Mouse (Mus musculus): ENCODE data around the gene Phka1. TPM values are rescaled to one million over a fixed set of nuclear protein-coding genes. Genes with fewer than 3 reads are reported as not detected.

Gene Phka1
- polyA plus RNA-seq, 1 experiment: 1.7 TPM

- Histone ChIP-seq H3K27me3 (ENCODE audit: control insufficient read depth, insufficient read depth, low read length) (no peaks in the 10 kb centered on the region), H3K27ac (ENCODE audit: control insufficient read depth, insufficient read depth, low read length) (no peak overlapping the region), H3K4me1 (replicated peaks; ENCODE audit: control insufficient read depth, insufficient read depth, low read length) (no peaks in the 10 kb centered on the region), H3K4me3 (ENCODE audit: control insufficient read depth, insufficient read depth, low read length) (no peak overlapping the region), H3K36me3 (ENCODE audit: control insufficient read depth, insufficient read depth, low read length) (no peaks in the 10 kb centered on the region)
- TF ChIP-seq POLR2A (IDR thresholded peaks at IDR 0.05; ENCODE audit: control insufficient read depth, extremely low read depth, insufficient read depth, low read length, poor library complexity) (no peak), CTCF (IDR thresholded peaks at IDR 0.05; ENCODE audit: borderline replicate concordance, control insufficient read depth, extremely low read depth, insufficient read depth, low read length, poor library complexity) (no peak)
- no peak for DNase-seq
- WGBS: 100% methylated on average over 3 of the region's 3 CpGs
These were observed 165.6 kb downstream of the Phka1 start for GRCm38 (mm10) chrX:102478481-102478880.

GRCm38 (mm10) chrX:102476784-102477183 lies 167.3 kb downstream of the Phka1 start:
- H3K4me1 ChIP-seq (replicated peaks; ENCODE audit: control insufficient read depth, insufficient read depth, low read length): no peaks in the 10 kb centered on the region
- H3K4me3 ChIP-seq (ENCODE audit: control insufficient read depth, insufficient read depth, low read length): no peak overlapping the region
- WGBS: 44% methylated on average over 3 of the region's 3 CpGs
- DNase-seq: peak; percentile 58
- no peaks in the 10 kb centered on the region for H3K36me3 ChIP-seq (ENCODE audit: control insufficient read depth, insufficient read depth, low read length)
- H3K27me3 ChIP-seq (ENCODE audit: control insufficient read depth, insufficient read depth, low read length): no peaks in the 10 kb centered on the region
- TF ChIP-seq POLR2A (IDR thresholded peaks at IDR 0.05; ENCODE audit: control insufficient read depth, extremely low read depth, insufficient read depth, low read length, poor library complexity): no peak
- no peak for TF ChIP-seq CTCF (IDR thresholded peaks at IDR 0.05; ENCODE audit: borderline replicate concordance, control insufficient read depth, extremely low read depth, insufficient read depth, low read length, poor library complexity)
- H3K27ac ChIP-seq (ENCODE audit: control insufficient read depth, insufficient read depth, low read length): no peak overlapping the region

- no peak for TF ChIP-seq CTCF (IDR thresholded peaks at IDR 0.05; ENCODE audit: borderline replicate concordance, control insufficient read depth, extremely low read depth, insufficient read depth, low read length, poor library complexity)
- TF ChIP-seq POLR2A (IDR thresholded peaks at IDR 0.05; ENCODE audit: control insufficient read depth, extremely low read depth, insufficient read depth, low read length, poor library complexity): no peak
- 97% methylated on average over 5 of the region's 5 CpGs for WGBS
These were observed 168.5 kb downstream of the Phka1 start for GRCm38 (mm10) chrX:102475555-102475954.

More at GRCm38 (mm10) chrX:102475555-102475954, 168.5 kb downstream of the Phka1 start:
- no peaks in the 10 kb centered on the region for H3K4me1 ChIP-seq (replicated peaks; ENCODE audit: control insufficient read depth, insufficient read depth, low read length)
- H3K4me3 ChIP-seq (ENCODE audit: control insufficient read depth, insufficient read depth, low read length): no peak overlapping the region
- H3K36me3 ChIP-seq (ENCODE audit: control insufficient read depth, insufficient read depth, low read length): no peaks in the 10 kb centered on the region
- no peak overlapping the region for H3K27ac ChIP-seq (ENCODE audit: control insufficient read depth, insufficient read depth, low read length)
- H3K27me3 ChIP-seq (ENCODE audit: control insufficient read depth, insufficient read depth, low read length): no peaks in the 10 kb centered on the region
- no peak for DNase-seq

Other genes starting within 250 kb of the Phka1 start
- gene Hdac8, start 138.9 kb downstream of the Phka1 start, polyA plus RNA-seq (2012; rRNA removed): 6.2 and 6.7 TPM in 2 replicates
- gene Gm3880, start 42.7 kb upstream of the Phka1 start, polyA plus RNA-seq (2012; rRNA removed): not detected in 2 replicates
- gene Gm9112, start 63.4 kb upstream of the Phka1 start, polyA plus RNA-seq (2012; rRNA removed): not detected in 2 replicates
- not detected in 2 replicates for gene Dmrtc1b, start 63.6 kb upstream of the Phka1 start, polyA plus RNA-seq (2012; rRNA removed)
- gene Dmrtc1c1, start 158.7 kb upstream of the Phka1 start, polyA plus RNA-seq (2012; rRNA removed): not detected in 2 replicates
- gene Dmrtc1c2, start 210.4 kb upstream of the Phka1 start, polyA plus RNA-seq (2012; rRNA removed): not detected in 2 replicates
- 0.09 TPM in 1 of 2 replicates, not detected in the other for gene 1700031F05Rik, start 223.7 kb upstream of the Phka1 start, polyA plus RNA-seq (2012; rRNA removed)